Mouse (Mus musculus): ENCODE measurements around the gene S1pr2.
A peak's percentile ranks its signal among the peaks of the same experiment; 100 is the strongest.
"Not testable (repeated sequence)": the region's sequence is repeated elsewhere in the genome, so short reads cannot be mapped to it uniquely, and the experiment has no call there.

The S1pr2 gene

GRCm38 (mm10) chr9:20976216-20976960, at the start of gene S1pr2:
Gene S1pr2, minus strand, starts transcription at chr9:20976781.
- no peak for DNase-seq (ENCODE audit: extremely low read depth, low read depth)

- no peak for DNase-seq (ENCODE audit: extremely low read depth, low read depth)
These were observed 48.8 kb upstream of the S1pr2 start for GRCm38 (mm10) chr9:21025258-21025810.

DNA sequence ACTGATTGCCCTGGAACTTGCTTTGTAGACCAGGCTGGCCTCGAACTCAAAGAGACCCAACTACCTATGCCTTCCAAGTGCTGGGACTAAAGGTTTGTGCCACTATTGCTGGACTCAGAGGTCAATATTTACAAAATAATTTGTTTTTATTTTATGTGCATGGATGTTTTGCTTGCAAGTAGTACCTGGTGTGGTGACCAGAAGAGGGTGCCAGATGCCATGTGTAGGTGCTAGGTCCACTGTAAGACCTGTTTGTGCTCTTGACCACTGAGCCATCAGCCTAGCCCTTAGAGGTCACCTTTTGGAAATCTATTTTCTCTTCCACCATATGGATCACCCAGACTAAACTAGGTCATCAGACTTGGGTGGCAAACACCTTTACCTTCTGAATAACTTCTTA, 46.1 kb upstream of the S1pr2 start:
- DNase-seq (ENCODE audit: extremely low read depth, low read depth), result no peak

DNA sequence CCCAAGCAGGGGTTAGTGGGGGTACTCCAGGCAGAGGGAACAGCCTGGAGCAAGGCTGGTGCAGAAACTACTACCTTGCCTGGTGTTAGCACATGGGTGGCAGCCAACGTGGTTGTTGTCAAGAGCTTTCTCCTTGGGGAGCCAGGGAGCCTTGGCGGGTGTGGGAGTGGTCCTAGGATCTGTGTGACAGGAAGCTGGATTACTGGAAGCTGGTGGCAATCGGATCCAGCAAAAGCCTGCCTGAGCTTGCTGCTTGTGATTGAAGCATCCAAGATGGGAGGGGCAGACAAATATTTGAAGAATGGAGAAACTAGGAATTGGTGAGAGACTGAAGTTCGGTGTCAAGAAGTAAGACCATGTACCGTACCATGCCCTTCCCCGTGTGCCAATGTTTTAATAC, 45.7 kb upstream of the S1pr2 start:
- no peak for DNase-seq (ENCODE audit: extremely low read depth, low read depth)

DNA sequence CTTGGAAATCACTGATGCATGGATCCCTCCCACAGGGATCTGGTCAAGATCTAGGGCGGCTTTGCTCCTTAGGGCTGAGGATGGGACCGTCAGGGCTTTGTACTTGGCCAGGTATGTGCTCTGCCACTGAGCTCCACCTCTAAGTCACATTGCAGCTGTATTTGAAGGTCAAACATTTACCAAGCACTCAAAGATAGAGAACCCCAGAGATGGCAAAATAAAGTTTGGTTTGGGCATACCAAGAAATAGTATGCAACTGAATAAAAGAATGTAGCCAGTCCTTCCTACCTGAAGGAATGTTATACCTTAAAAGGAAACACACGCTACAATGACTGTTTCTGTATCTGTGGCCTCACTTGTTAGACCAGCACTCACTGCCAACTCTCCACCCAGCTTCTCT, 44.8 kb upstream of the S1pr2 start:
- DNase-seq (ENCODE audit: extremely low read depth, low read depth), result no peak

- DNase-seq (ENCODE audit: extremely low read depth, low read depth), result no peak
These were observed 42.0 kb upstream of the S1pr2 start for GRCm38 (mm10) chr9:21018600-21018999.

DNA sequence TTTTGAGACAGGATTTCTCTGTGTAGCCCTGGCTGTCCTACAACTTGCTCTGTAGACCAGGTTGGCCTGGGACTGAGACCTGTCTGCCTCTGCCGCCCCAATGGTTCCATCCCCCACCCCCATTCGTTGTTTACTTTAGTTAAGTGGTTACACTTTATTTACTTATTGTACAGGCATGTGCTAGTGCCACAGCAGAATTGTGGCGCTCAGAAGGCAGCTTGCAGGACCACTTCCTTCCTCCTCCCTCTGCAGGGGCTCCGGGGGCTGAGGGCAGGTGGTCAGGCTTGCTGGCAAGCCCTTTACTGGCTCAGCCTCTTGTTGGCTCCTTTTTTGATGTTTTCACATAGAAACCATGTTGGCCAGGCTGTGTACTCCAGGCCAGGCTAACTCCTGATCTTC, 40.6 kb upstream of the S1pr2 start:
- no peak for DNase-seq (ENCODE audit: extremely low read depth, low read depth)

DNA sequence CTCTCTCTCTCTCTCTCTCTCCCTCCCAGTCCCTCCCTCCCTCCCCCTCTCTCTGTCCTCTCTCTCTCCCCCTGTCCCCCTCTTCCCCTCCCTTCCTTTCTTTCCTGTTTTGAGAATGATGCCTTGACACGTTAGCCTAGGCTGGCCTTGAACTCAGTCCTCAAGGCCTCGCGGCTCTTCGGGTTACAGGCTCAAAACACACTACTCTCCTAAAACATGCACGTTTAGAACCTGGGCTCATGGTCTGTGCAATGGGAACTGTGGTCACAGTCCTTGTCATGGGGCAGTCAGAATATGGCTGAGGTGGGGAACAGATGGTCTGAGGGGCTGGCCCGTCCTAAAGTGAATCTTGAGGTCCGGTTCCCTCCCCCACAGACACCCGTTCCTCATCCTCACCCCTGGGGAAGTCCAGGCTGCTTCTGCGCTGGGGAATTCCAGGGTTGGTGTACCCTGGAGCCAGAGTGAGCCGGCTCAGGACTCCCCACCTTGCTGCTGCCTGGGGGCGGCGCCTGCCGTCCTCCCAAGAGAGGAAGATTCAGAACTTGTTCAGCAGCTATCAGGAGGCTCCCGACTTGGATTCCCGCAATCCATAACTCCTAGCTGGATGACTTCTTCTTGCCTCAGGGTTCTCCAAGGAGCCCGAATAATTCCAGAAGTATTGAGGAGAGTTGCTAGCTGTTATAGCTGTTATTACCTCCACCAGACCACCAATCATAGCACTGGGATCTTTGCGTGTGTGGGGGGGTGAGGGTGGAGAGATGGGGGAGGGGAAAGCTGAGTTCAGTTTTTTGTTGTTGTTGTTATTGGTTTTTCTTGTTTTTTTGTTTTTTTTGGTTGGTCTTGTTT, 40.0 kb upstream of the S1pr2 start:
- no peak for DNase-seq (ENCODE audit: extremely low read depth, low read depth)

DNA sequence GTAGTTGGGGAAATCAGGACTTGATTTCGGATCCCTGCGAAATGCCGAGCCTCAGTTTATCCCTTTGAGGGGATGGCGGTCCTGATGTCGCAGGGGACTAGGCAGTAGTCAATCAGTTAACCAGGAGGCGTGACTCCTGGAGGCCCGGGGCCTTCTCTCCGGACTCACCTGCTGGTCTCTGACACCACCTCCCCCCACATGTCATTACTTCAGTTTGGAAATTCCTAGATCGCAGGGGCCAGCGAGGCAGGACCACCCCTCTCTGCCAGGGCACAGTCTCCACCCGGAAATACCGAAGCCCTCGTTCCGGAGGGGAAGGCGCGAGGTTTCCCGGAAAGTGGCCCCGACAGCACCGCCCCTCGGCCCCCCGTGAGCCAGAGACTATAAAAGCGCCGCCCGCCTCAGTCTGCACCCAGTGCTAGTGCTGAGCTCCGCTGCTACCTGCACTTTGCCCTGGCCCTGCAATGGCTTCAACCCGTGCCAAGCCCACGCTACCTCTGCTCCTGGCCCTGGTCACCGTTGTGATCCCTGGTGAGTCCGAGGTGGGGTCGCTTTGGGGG, 39.1 kb upstream of the S1pr2 start, which contains the start of gene Icam1:
Icam1 (plus strand) TSS at position 415 of the 560 bp plus-strand sequence.
- peak; percentile 62 for DNase-seq (ENCODE audit: extremely low read depth, low read depth)

DNA sequence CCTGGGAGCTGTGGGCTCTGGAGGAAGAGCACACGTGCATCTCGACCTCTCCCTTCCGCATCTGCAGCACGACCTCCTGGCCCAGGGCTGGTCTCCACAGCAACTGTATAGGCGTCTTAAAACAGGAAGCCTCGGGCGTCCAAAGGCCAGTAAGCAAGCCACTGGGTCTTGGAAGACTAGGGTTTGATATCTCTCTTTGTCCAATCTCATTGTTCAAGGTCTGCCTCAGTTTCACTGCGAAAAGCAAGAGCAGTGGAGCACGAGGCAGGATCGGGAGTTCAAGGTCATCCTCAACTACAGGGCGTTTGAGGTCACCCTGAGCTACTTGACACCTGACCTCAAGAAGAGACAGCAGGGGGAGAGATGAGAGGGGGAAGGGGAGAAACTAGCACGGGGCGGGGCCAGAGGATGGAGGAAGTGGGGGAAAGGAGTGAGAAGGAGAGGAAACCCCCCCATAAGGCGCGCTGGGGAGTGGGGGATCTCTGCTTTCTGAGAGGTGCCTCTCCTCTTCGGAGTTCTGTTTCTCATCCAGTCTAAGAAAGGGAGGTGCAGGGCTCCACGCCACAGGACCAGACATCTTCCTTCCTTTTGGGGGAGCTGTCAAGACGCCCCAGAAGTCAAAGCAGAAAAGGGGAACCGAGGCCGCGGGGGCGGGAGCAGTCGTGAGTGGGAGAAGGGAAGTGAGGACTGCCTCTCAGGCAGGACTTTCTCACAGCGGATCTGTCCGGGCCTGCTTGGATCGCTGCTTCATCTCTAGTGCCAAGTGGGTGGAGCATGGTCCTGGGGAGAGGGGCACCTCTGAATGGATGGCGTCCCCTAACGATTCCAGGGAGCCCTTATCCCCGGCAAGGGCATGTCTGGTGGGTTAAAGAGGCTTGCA, 38.4 kb upstream of the S1pr2 start:
- peak; percentile 90 for DNase-seq (ENCODE audit: extremely low read depth, low read depth)

- no peak for DNase-seq (ENCODE audit: extremely low read depth, low read depth)
These were observed 35.8 kb upstream of the S1pr2 start for GRCm38 (mm10) chr9:21012368-21012767.

DNA sequence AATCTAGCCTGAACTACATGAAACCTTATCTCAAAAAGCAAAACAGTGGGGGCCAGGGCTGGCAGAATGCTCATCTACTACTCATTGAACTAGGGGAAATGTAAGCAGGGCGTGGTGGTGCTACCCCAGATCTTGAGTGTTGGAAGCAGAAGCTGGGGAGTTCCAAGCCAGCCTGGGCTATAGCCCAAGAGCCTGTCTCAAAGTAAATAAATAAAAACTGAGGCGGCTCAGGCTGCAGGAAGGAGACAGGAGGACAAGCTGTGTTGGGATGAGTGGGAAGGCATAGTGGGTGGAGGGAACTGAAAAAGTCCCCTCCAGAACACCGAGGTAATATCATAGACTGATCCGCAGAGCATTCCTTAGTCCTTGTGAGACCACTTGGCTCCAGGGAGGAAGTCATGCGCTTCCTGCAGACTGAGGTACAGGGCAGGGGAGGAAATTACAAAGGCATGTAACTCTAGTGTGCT, 35.3 kb upstream of the S1pr2 start:
- DNase-seq (ENCODE audit: extremely low read depth, low read depth), result peak; percentile 70

DNA sequence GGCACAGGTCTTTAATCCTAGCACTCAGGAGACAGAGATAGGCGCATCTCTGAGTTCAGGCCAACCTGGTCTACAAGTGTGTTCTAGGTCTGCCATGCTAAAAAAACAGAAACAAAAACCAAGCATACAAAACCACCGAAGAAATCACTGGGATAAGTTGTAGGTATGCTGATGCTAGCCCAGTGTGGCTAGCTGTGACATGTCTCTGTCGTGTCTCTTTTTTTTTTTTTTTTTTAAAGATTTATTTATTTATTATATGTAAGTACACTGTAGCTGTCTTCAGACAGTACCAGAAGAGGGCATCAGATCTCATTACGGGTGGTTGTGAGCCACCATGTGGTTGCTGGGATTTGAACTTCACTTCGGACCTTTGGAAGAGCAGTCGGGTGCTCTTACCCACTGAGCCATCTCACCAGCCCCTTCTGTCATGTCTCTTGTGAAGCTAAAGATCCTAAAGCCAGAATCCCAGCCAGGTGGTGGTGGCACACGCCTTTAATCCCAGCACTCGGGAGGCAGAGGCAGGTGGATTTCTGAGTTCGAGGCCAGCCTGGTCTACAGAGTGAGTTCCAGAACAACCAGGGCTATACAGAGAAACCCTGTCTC, 34.5 kb upstream of the S1pr2 start:
- DNase-seq (ENCODE audit: extremely low read depth, low read depth), result not testable (repeated sequence)

DNA sequence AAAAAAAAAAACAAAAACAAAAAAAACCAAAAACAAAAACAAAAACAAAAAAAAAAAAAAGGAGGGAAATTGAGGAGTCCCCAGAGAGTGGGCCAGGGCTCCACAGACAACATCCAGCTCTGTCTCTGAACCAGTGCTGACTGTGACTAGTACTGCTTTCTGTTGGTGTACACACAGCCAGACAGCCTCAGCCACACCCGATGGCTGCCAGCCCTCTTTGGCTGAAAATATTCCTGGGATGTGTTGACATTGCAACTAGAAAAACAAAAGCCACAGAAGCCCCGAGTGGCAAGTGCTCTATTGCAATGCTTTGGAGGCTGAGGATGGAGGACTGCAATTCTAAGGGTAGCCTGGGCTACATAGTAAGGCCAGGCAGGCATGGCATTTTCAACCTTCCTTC, 33.8 kb upstream of the S1pr2 start:
- no peak for DNase-seq (ENCODE audit: extremely low read depth, low read depth)

- DNase-seq (ENCODE audit: extremely low read depth, low read depth), result no peak
These were observed 31.4 kb upstream of the S1pr2 start for GRCm38 (mm10) chr9:21008007-21008406.

DNA sequence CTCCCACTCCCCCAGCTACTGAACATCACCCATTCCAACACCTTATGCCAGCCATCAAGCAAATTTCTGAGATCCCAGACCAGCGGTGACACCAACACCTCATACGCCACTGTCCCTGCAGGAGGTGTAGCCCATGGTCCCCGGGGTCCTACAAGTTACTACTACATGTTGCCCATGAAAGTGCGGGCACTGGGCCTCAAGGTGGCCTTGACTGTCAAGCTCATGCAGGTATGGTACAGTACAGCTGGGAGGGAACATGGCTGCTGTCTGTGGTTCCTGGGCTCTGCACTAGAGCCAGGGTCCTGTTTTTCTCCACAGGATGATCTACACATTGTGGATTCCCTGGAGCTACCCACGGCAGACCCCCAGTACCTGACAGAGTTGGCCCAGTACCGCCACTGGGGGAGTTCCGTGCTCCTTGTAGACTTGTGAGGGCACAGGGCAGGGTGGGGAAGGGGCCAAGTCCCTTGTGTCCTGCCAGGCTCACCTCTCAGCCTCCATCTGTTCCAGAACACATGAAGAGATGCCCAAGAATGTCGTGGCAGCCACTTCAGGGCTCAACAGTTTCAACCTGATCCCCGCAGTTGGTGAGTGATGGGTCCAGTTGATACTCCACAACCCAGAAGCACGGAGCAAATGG, 30.9 kb upstream of the S1pr2 start:
- DNase-seq (ENCODE audit: extremely low read depth, low read depth), result no peak

GRCm38 (mm10) chr9:21002627-21003551, 26.3 kb upstream of the S1pr2 start, which contains the start of gene Mrpl4:
Gene Mrpl4, plus strand, starts transcription at chr9:21002738.
- DNase-seq (ENCODE audit: extremely low read depth, low read depth), result peak; percentile 97

- no peak for DNase-seq (ENCODE audit: extremely low read depth, low read depth)
These were observed 25.7 kb upstream of the S1pr2 start for GRCm38 (mm10) chr9:21002270-21002626.
